Comparison of ENCODE assay signal across 9 mouse cellular contexts in the genomic region with DNA sequence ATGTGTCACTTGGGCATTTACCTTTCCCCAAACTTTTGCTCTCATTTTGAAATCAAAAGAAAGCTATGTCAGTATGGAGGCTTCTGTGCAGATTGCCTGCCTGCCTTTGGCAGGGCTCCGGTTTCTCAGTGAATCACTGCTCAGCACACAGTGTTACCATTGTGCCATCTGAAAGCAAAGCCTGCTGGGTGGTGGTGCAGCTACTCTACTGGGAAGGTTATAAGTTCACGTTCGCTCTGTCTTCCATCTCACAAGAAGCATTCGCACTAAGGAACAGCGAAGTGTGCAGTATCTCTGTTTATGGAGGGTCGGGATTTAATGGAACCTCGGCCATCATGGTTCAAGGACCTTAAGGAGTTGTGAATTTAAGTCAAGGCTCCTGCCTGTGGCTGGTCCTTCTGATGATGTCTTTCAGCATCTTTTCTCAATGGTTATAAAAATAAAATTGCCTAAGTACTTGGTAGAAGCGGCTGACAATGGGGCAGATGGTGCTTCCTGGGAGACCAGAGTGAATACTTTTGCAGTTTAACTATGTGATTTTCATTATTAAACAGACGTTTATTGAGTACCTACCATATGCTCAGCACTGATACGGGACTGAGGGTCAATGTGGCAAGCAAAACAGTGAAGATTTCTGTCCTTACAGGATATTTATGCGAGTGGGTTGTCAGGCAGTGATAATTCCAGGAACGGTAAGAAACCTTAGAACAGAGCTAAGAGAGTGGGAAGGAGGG.
DNase-seq lines count a peak whose midpoint lies in the region; ATAC-seq lines count a peak whose summit lies in the region.
"Had no signal": no experiment of that assay in that cellular context is flagged by ENCODE, and none has a peak within 500 bp of the region (broad histone marks: within the 10 kb centered on the region; RNA-seq: fewer than 3 reads in every experiment).

No protein-coding gene starts in this region.

- ATAC-seq in midbrain, embryonic 11.5 days (ENCODE audit: low FRiP score): no peak
- peak; percentile 40; the same call in 1 of the 2 replicates for ATAC-seq in hindbrain, embryonic 11.5 days (ENCODE audit: low FRiP score)

- no peak overlapping the region for H3K4me3 ChIP-seq in midbrain, embryonic 10.5 days
- H3K4me3 ChIP-seq in midbrain, embryonic 11.5 days (ENCODE audit: low read depth, low read length): no peak overlapping the region
- no peak overlapping the region for H3K4me3 ChIP-seq in hindbrain, embryonic 11.5 days (ENCODE audit: low read depth, low read length)

- intact Hi-C loops in left cerebral cortex, postnatal 10 days (cut with DNase I): no loop called here
- intact Hi-C loops in gastrocnemius, postnatal 14 days (cut with DNase I; ENCODE audit: low total_unique reads): no loop called here

- no peaks in the 10 kb centered on the region for H3K27me3 ChIP-seq in midbrain, embryonic 10.5 days (ENCODE audit: low read depth, poor library complexity, severe bottlenecking)
- H3K27me3 ChIP-seq in midbrain, embryonic 11.5 days (ENCODE audit: control insufficient read depth, insufficient read depth, low read length): no peaks in the 10 kb centered on the region
- H3K27me3 ChIP-seq in hindbrain, embryonic 11.5 days (ENCODE audit: control insufficient read depth, insufficient read depth, low read length): no peaks in the 10 kb centered on the region

- H3K4me2 ChIP-seq in midbrain, embryonic 11.5 days: no peak overlapping the region
- H3K4me2 ChIP-seq in hindbrain, embryonic 11.5 days (replicated peaks; ENCODE audit: low read depth, low read length): no peak overlapping the region

- no peak for DNase-seq in midbrain, embryonic 10.5 days (ENCODE audit: low spot score)
- DNase-seq in midbrain, embryonic 11.5 days (ENCODE audit: low spot score, missing footprints): no peak
- DNase-seq in hindbrain, embryonic 11.5 days (ENCODE audit: low spot score): no peak
- DNase-seq in left cerebral cortex, postnatal 10 days (ENCODE audit: extremely low spot score in 1 of 2, low spot score in 2 of 2): peak; percentile 33 to 48
- peak; percentile 36 for DNase-seq in right cerebral cortex, postnatal 25 days
- DNase-seq in urinary bladder, postnatal 10 days (ENCODE audit: low spot score): no peak
- DNase-seq in gastrocnemius, postnatal 14 days: no peak
- DNase-seq in ovary, postnatal 14 days (ENCODE audit: low spot score): no peak
- DNase-seq: kidney, postnatal 10 days had no signal

- 85% methylated on average over 12 of the region's 12 CpGs for WGBS in midbrain, embryonic 10.5 days
- 75% methylated on average over 12 of the region's 12 CpGs for WGBS in midbrain, embryonic 11.5 days
- 67% methylated on average over 12 of the region's 12 CpGs for WGBS in hindbrain, embryonic 11.5 days

- H3K9ac ChIP-seq in midbrain, embryonic 11.5 days (ENCODE audit: low read length): no peak overlapping the region
- H3K9ac ChIP-seq in hindbrain, embryonic 11.5 days (ENCODE audit: low read depth, low read length): no peak overlapping the region

- H3K9me3 ChIP-seq in midbrain, embryonic 10.5 days (replicated peaks): no peaks in the 10 kb centered on the region
- H3K9me3 ChIP-seq in midbrain, embryonic 11.5 days (ENCODE audit: control insufficient read depth, low read length): no peaks in the 10 kb centered on the region
- no peaks in the 10 kb centered on the region for H3K9me3 ChIP-seq in hindbrain, embryonic 11.5 days (ENCODE audit: control insufficient read depth, low read length)

- no peaks in the 10 kb centered on the region for H3K36me3 ChIP-seq in midbrain, embryonic 10.5 days
- H3K36me3 ChIP-seq in midbrain, embryonic 11.5 days (ENCODE audit: control insufficient read depth, insufficient read depth, low read length): no peaks in the 10 kb centered on the region
- no peaks in the 10 kb centered on the region for H3K36me3 ChIP-seq in hindbrain, embryonic 11.5 days (ENCODE audit: control insufficient read depth, insufficient read depth, low read length)

- 0 out of 2 replicates have a peak overlapping the region, but pooled peaks have one; percentile 17 for H3K27ac ChIP-seq in midbrain, embryonic 10.5 days (replicated peaks)
- H3K27ac ChIP-seq in midbrain, embryonic 11.5 days (ENCODE audit: low read depth, low read length): no peak overlapping the region
- no peak overlapping the region for H3K27ac ChIP-seq in hindbrain, embryonic 11.5 days (ENCODE audit: low read depth, low read length)

- peaks cover 13% of the 10 kb centered on the region for H3K4me1 ChIP-seq in midbrain, embryonic 10.5 days
- no peaks in the 10 kb centered on the region for H3K4me1 ChIP-seq in midbrain, embryonic 11.5 days (ENCODE audit: control insufficient read depth, insufficient read depth, low read length)
- H3K4me1 ChIP-seq in hindbrain, embryonic 11.5 days (replicated peaks; ENCODE audit: control insufficient read depth, insufficient read depth, low read length): no peaks in the 10 kb centered on the region

Comparison
In these comparisons a context has a peak if more than half of its experiments do, and no peak if none do; other contexts are left out.
1. DNase-seq: peak in left cerebral cortex, postnatal 10 days (2 of 2) and right cerebral cortex, postnatal 25 days (single experiment); none in midbrain, embryonic 10.5 days (single experiment), midbrain, embryonic 11.5 days (single experiment), hindbrain, embryonic 11.5 days (single experiment), urinary bladder, postnatal 10 days (single experiment), gastrocnemius, postnatal 14 days (single experiment) and ovary, postnatal 14 days (single experiment).